Mouse (Mus musculus) T-helper 1 cell (primary cell): Measurements from ENCODE around the gene Szrd1.

Experiments used
- in situ Hi-C: fragments of 300-600 bp; cut with MboI, MseI; formaldehyde crosslinking; loops from one replicate; pipeline ENCODE4 v1.15.1; 2025; ENCODE audit warnings: high pct_unique_total_duplicates

Szrd1 gene

DNA sequence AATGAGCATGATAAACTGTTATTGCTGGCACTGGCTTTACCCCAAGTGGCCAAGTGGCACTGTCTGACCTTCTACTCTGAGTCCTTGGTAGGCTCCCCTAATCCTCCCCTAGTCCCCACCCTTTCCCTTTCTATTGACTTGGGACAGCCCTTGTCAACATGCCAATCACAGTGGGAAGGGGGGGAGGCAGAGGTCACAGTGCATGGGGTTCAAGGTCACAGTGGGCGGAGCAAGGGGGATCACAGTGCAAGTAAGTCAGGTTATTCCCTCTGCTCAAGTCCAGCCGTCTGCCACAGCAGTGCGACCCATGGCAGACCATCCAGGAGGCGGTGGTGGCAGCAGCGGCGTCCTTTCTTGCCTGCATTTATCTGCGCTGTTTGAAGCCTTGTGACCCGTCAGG lies 24.2 kb downstream of the Szrd1 start:
- in situ Hi-C loops: no loop called here

DNA sequence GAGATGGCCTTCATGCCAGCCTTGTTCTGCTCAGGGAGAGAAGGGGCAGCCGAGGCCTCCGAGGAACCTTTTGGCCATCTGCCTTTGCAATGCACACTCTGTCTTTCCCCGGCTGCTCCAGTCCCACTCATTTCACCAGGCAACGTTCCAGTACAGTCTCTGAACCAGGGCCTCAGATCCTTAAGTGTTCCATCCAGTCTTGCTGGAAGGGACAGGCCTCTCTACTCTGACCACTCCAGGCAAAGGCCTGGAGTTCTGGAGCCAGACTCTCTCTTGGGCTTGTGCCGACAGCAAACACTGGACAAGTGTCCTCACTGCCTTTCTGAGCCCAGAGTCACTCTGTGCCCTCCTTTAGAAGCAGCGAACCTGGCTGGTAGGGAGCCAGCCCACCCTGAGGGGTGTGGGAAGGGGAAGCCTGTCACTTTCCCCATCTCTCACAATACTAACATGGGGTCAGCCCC lies 25.0 kb downstream of the Szrd1 start:
- in situ Hi-C loops: no loop called here

DNA sequence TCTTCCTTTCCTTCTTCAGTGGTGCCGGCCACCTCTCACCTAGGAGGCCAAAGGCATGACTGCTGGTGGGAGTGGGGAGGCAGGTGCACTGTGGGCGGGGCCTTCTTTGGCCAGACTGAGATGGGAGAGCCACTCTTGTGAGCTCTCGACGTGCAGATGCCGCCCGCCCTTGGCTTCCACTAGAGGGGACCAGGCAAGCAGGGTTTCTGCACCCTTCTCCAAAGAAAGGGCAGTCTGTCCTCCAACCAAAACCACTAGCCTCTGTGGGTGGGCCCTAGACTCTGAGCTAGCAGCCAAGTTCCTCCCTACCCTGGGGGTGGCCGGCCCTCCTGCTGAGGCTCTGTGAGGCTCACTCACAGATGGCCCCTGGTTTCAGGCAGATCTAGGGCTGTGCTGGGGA lies 25.7 kb downstream of the Szrd1 start:
- in situ Hi-C loops: no loop called here

DNA sequence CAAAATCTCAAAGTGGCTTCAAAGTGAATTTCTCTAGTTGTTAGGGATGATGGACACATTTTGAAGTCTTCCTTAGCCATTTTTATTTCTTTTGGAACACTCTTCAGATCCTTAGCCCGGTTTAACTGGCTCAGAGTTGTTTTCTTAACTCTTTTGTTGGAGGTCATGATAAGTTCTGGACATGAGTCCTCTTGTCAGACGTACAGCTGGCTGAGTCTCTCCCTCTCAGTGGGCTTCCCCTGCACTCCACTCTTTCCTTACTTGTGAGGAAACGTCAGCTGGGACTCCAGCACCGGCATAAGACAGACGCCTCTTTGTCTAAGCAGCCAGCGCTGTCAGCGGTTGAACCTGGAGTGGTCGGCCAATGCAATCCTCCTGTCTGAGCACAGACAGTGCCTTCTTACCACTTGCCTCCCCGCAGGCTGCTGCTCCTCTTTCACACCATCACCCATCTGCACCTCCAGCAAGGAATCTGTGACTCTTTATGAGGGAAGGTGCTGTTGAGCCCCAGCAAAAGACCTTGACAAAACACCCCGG lies 31.3 kb downstream of the Szrd1 start:
- in situ Hi-C loops: no loop called here

DNA sequence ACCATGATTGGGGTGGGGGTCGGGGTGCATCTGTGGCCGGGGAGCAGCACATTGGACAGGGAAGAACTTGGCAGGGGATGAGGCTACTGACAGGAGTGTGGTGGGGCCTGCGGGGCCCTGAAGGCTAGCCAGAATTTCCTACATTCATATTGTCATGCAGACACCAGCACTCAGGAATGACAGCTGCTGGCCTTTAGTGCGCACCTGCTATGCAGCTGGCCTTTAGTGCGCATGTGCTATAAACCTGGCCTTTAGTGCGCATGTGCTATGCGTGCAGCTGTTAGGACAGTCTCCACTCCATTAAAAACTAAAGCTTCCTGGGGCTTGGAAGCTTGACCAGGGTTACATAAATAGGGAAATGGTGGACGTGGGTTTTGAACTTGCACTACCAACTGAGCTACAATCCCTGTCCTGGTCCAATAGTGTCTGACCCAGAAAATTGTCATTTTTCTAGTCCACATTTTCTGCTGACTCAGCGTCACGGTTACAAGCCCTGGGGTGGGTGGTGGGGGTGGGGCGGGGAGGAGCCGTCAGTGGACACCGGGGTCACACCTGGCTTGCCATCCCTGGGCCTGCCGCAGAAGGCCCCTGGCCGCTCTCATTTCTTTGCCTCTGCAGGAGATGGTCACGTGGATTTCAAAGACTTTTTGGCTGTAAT lies 32.9 kb downstream of the Szrd1 start:
- in situ Hi-C loops: no loop called here

DNA sequence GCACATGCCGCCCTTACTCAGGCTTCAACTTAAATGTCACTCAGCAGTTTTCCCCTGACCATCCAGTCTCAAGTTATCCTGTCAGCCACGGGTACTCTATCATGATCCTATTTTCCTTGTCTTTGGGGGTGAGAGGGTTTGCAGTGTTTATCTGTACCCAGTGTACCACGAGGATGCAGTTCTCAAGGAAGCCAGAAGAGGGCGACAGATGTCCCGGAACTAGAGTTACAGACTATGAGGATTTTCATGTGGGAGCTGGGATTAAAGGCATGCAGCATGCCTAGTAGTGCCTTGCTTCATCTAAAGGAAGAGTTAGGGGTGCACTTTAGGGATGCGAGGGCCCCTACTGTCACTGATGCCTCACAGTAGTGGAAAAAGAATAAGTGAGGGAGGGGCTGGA lies 37.7 kb downstream of the Szrd1 start:
- in situ Hi-C loops: no loop called here

DNA sequence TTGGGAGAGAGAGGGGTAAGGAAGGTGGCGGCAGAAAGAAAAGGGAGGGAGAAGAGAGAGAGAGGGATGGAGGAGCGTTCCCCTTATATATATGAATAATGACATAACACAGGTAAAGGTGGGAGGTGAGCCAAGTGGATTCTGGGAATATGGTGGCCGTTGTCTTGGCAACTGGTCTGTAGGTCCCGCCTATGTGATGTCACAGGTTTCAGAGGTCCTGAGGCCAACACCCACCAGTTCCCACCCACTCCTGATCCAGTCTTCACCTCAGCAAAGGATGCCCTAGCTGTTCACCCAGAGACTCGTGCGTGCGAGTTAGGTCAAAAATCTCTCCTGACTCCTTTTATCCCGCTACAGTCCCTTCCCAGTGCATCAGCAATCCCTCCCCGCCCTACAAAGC lies 38.3 kb downstream of the Szrd1 start:
- in situ Hi-C loops: no loop called here

DNA sequence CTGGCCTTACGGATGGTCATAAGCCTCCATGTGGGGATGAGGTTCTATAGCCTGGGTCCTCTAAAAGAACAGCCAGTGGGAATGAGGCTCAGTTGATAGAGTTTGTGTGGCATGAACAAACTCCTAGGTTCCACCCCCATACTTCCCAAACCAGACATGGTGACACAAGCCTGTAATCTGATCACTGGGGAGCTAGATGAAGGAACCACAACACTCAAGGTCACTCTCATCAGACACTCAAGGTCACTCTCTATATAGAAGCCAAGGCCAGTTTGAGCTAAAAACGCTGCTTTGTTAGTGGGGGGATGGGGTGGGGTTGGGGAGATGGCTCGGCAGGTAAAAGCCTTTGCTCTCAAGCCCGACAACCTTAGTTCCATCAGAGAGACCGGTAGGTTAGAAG lies 39.6 kb downstream of the Szrd1 start:
- in situ Hi-C loops: no loop called here

DNA sequence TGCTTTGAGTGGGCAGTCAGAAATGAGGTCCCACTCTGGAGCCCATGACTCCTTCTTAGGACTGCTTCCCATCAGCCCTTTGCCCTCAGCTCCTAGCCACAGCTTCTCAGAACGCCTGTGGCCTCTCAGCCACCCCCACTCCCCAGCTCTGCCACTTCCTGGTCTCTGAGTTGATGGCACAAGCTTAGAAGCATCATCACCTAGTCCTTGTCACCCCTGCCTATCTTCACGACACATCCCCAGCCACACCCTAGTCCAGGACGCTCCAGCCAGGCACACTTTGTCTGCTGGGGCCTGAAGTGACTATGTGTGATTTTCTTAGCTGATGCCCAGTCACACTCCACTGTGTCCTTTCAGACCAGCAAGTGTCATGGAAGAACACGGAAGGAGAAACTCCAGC lies 40.6 kb downstream of the Szrd1 start:
- in situ Hi-C loops: no loop called here

DNA sequence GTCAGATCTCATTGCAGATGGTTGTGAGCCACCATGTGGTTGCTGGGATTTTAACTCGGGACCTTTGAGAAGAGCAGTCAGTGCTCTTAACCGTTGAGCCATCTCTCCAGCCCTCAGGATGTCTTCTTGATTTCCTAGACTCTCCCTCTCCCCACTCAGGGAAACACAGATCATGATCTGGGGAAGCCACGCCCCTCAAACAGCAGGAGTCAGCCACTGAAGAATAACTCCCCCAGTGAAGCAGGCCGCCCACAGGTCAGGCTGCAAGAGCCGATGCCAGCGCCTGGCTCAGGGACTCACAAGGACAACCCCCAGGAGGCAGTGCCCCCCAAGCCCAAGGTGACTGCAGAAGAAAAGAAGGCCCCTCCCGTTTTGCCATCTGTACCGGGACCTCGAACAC lies 42.9 kb downstream of the Szrd1 start:
- in situ Hi-C loops: no loop called here

DNA sequence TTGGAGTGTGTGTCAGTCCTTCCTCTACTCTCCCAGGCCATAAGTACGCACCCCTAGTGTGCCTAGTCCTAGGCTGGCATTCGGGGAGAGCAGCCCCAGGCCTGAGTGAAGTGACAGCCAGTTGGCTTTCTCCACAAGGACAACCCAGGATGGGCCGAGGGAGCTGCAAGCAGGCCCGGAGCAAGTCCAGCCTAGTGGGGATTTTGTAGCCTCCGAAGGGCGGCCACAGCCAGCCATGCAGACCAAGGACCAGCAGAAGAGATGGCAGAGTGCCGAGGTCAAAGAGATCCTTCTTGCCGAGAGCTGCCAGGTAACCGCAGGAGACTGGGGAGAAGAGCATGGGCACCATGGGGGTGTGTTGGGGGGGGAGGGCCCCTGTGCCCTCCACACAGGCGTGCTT lies 44.6 kb downstream of the Szrd1 start:
- in situ Hi-C loops: no loop called here

DNA sequence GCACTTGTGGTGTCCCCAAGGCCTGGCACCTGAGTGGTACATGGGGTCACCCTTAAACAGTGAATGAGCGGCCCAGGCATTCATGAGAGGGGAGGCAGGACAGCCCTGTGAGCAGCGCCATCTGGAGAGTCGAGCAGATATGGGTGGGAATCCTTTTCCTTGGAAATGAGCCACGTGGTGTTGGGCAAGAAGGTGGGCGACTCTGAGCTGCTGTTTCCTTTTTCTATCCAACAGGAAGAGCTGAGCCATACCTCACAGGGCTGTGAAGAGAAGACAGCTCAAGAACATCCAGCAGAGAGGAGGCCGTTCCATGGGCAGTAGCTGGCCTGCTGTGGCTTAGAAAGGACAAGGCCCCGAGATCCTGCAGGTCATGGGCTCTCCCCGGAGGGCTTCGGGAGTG lies 50.9 kb downstream of the Szrd1 start:
- in situ Hi-C loops: no loop called here

DNA sequence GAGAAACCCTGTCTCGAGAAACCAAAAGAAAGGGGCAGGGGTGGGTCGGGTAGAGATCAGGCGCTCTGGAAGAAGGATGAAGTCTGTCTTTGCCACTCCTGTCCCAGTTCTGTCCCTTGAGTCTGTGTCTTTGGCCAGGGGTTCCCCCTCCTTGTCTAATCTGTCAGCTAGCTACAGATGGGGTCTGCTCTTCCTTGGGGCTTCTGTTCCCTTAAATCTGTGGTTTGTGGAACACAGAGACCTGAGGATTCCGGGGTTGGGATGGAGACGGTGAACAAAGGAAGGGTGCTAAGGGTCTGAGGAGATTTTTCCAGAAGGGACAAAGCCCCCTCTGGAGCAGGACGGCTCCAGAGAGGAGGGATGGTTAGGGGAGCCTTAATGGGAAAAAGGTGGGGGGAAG lies 51.5 kb downstream of the Szrd1 start, which contains the start of gene Spata21:
Gene Spata21 (plus strand): TSS at position 301 of the 400 bp plus-strand sequence.
- in situ Hi-C loops: no loop called here

DNA sequence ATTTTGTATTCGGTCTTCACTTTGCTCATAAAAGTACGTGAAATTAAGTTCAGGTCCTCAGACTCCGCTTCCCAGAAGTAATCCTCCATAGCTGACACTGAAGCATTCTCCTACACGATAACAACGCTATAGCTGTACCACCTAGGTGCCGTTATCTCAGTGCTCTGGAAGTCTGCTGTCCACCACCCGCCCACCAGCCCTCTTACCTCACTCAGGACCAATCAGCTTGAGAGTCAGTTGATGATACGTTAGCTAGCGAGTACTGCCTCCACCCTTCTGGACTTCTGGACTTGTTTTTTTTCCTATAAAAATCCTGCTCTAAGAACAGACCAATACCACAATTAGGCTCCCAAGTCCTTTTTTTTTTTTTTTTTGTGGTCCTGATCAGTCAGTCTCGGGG lies 52.7 kb downstream of the Szrd1 start:
- in situ Hi-C loops: no loop called here

DNA sequence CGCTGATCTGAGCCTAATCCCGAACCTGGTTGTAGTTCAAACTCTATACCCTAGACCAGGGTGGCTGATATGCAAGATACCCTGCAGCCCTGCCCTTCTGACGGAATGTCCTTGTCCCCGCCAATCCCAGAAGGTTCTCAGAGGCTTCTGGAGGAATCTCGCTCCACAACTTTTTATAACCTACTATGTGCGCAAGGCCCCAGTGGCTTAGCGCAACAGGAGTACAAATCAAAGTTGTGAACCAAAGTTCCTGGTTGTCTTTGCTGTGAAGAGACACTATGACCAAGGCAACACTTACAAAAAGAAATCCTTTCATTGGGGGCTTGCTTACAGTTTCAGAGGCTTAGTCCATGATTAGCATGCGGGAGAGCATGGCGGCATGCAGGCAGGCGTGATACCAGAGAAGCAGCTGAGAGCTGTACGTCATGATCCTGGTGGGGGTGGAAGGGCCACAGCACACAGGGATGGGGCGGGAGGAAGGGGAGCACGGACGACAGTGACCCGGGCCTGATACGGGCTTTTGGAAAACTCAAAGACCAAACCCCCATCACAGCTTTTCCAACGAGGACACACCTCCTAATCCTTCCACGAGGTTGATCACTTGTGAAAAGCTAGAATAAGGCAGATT lies 61.0 kb downstream of the Szrd1 start:
- in situ Hi-C loops: no loop called here

DNA sequence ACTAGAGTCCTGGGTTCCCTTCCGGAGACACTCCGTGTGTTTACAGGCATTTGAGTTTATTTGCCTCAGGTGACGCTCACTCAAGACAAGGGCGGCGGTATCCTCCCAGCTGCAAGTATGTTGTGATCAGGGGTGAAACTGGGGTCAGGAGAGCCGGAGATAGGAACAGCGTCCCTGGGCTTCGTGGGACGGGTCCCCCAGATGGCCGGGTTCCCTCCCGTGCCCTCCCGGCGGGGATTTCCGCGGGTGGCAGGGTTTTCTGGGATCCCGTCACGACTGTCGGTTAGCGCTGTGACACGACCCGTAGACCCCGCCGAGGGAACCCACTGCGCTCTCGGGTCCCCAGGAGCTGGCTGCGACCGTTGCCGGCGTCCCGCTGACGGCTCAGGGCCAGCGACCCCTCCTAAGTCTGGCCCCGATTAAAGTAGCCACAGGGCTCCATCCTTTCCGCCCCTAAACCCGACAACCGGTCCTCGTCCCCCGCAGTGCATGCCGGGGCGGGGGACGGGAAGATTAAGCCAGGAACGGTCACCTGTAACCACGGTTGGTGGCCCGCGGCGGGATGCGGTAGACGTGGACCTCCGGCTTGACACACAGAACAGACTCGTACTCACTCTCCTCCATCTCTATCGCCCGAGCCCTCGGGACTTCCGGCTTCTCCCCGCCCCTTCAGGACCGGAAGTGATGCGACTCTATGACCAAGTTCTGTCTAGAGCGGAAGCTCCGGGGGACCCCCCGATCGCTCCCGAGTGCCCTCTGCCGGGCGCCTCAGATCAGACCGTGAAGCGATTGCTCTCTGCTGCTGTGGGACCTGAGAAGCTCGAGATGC lies 61.7 kb downstream of the Szrd1 start, which contains the start of gene Necap2:
Gene Necap2 (minus strand): TSS at position 677 of the 829 bp plus-strand sequence.
- in situ Hi-C loops: no loop called here

DNA sequence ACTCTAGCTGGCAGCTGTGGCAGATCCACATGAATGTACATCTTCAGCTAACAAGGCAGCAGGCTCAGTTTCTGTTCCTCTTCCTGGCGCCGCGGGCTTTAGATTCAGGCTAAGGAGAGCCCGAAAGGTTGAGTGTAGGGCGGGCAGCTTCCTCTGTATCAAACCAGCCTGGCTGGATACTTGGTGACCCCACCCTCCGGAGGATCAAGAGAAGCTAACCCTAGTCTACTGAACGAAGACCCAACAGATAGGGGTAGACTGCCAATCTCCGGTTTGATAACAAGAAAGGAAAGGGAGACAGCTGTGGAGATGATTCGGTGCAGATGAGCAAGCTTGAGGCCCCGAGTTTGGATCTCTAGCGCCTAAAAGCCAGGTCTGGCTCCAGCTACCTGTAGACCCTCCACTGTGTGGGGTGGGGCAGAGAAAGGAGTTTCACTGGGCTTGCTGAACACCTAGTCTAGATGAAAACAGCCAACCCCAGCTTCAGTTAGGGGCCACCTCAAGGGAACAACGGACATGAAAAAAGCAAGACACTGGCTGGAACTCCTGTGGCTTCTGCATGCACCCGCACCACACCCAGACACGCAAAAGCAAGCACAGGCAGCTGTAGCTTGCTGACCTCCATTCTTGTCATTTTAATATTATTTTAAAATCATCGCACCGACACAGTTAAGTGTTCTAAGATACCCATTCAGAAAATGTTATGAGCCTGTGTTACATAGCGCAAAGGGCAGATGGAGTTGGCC lies 62.6 kb downstream of the Szrd1 start:
- in situ Hi-C loops: no loop called here

DNA sequence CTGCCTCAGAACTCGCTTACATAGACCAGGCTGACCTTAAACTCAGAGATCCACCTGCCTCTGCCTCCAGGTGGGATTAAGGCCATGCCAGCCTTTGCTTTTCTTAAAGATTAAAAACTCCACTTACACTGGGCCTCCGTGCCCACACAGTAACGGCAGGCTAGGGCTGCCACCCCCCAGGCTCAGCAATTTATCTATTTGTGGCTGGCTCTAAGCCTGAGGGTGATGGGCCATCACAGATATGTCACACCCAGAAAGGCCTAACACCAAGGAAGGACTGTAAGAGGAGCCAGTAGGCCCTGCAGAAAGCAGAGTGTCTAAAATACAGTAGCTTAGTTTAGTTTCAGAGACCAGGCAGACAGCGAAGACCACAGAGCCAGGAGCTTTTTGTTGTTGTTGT lies 65.5 kb downstream of the Szrd1 start:
- in situ Hi-C loops: no loop called here

DNA sequence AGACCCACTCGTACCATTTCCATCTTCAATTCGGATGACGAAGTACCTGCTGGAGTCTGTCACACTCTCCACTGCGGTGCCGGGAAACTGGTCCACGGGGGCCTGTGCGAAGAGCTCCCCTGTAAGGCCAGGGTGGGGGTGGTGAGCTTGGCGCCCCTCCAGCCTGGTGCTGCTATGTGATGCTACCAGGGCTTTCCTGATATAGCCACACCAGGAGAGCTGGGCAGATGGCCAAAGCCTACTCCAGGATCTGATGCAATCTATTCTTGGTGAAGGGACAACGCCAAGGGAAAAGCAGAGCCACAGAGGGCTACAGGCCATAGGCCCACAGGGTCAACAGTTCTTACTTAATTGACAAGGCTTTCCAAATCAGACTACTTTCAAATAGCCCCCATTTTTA lies 65.9 kb downstream of the Szrd1 start:
- in situ Hi-C loops: no loop called here

DNA sequence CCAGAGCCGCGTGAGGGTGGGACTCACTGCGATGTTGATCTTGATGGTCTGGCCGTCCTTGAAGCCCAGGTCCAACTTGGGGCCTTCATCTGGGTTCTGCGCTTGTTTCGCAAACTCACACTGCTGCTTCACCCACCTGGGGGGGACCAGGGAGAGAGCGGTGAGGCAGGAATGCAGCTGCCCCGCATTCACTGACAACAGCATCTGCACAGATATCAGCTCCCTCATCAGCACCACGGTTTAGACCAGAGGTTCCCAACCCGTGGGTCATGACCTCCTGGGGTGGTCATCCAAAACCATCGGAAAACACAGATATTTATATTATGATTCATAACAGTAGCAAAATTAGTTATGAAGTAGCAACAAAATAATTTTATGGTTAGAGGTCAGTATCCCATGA lies 67.1 kb downstream of the Szrd1 start:
- in situ Hi-C loops: no loop called here

DNA sequence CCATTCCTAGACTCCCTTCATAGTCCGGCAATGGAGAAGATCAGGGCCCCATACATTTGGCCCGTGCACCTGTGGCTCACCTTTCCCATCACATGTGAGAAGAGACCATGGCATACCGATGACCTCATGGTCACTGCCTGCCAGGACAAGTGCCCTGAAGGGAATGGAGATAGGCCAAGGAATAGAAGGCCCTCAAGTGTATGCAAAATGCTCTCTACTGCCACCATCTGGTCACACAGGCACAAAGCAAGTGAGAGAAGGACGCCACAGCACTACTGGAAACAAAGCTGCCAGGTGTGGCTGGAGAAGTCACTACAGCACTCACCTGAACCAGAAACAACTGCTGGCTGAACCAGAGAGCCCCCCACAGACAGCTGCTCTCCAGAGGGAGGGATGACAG lies 69.8 kb downstream of the Szrd1 start:
- in situ Hi-C loops: loop anchor here (10.0 kb wide), 1 partner anchor 115 kb away; no protein-coding TSS in a partner anchor

DNA sequence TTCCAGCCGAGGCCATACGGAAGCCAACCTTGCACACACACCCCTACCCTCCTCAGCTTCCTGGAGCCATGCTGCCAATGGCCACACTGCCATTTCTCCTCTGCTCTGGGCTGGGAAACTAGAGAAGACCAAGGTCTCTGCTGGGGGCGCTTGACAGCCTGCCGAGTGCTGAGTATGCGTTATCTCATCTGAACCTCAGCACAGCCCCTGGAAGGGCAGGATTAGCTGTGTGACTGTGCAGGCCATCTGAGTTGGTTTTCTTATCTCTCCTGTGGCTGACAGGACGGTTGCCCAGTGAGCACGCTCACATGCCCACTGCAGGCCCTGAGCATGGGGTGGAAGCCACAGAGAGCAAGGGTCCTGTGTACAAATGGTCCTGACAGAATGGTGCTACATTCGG lies 70.9 kb downstream of the Szrd1 start:
- in situ Hi-C loops: loop anchor here (10.0 kb wide), 1 partner anchor 114 kb away; no protein-coding TSS in a partner anchor
